Mouse (Mus musculus) limb, embryonic 13.5 days (tissue): ENCODE data around the gene Nrip3. TPM values are rescaled to one million over a fixed set of nuclear protein-coding genes. Genes with fewer than 3 reads are reported as not detected.

ENCODE experiments used
- ATAC-seq: fragments of 200-750 bp; cut with Nextera tagmentation; 2 replicates; pipeline ENCODE4 v1.8.0; 2017; ENCODE audit warnings: low read depth, moderate number of reproducible peaks, moderate TSS enrichment; ENCODE audit not compliant: low FRiP score
- H3K27ac ChIP-seq: fragments of 300-500 bp; sonication (generic); 2 replicates; pipeline ENCODE4 v1.5.1; 2015; ENCODE audit warnings: inconsistent platforms, mild to moderate bottlenecking, moderate library complexity
- H3K27me3 ChIP-seq: fragments of 300-500 bp; sonication (generic); 2 replicates; pipeline ENCODE4 v1.6.1; 2015; ENCODE audit warnings: mild to moderate bottlenecking, inconsistent platforms
- H3K36me3 ChIP-seq: fragments of 300-500 bp; sonication (generic); 2 replicates; pipeline ENCODE4 v1.6.1; 2015; ENCODE audit warnings: inconsistent platforms, mild to moderate bottlenecking, moderate library complexity
- H3K4me1 ChIP-seq: fragments of 300-500 bp; sonication (generic); 2 replicates; pipeline ENCODE4 v1.6.1; 2015; ENCODE audit warnings: inconsistent platforms
- H3K4me2 ChIP-seq: fragments of 300-500 bp; sonication (generic); replicated peaks from 2 replicates; pipeline ENCODE4 v1.6.1; 2015; ENCODE audit warnings: inconsistent platforms, mild to moderate bottlenecking, moderate library complexity
- H3K4me3 ChIP-seq: fragments of 300-500 bp; sonication (generic); 2 replicates; pipeline ENCODE4 v1.5.1; 2015; ENCODE audit warnings: moderate library complexity, mild to moderate bottlenecking, inconsistent platforms
- H3K9ac ChIP-seq: fragments of 300-500 bp; sonication (generic); 2 replicates; pipeline ENCODE4 v1.6.1; 2015; ENCODE audit warnings: mild to moderate bottlenecking, inconsistent platforms
- H3K9me3 ChIP-seq: fragments of 300-500 bp; sonication (generic); 2 replicates; pipeline ENCODE4 v1.6.1; 2016; ENCODE audit warnings: inconsistent platforms
- WGBS: fragments of 180-500 bp; shearing (Covaris S2); methylation state at CpG from one replicate; pipeline ENCODE4 v1.1.7; 2015; 5-methylcytosine and 5-hydroxymethylcytosine counted together
- polyA plus RNA-seq: library from polyadenylated mRNA; unstranded; fragments of >200 nt; fragmentation: Nextera tagmentation; extraction: Ambion mirVana; gene quantifications from 2 replicates; pipeline ENCODE4 v1.2.1, GENCODE M21; 2015

Gene Nrip3
- polyA plus RNA-seq, 1 experiment from 2014 or later, result 0.73 TPM

- H3K27me3 ChIP-seq, result peaks cover 4% of the 10 kb centered on the region; the same call in 1 of the 2 replicates
- no peak overlapping the region for H3K4me2 ChIP-seq
- no peak overlapping the region for H3K9ac ChIP-seq
- H3K4me1 ChIP-seq, result no peaks in the 10 kb centered on the region
- no peaks in the 10 kb centered on the region for H3K36me3 ChIP-seq
- H3K9me3 ChIP-seq, result no peaks in the 10 kb centered on the region
- 80% methylated on average over 4 of the region's 4 CpGs for WGBS
- no peak overlapping the region for H3K27ac ChIP-seq
- no peak overlapping the region for H3K4me3 ChIP-seq
- ATAC-seq, result no peak
Observed at GRCm38 (mm10) chr7:109800626-109801025, 18.8 kb upstream of the Nrip3 start.

GRCm38 (mm10) chr7:109799168-109799567 is 17.3 kb upstream of the Nrip3 start:
- ATAC-seq, result no peak
- no peak overlapping the region for H3K9ac ChIP-seq
- 0 out of 2 replicates have a peak, but pooled peaks cover 3% of the 10 kb centered on the region for H3K4me1 ChIP-seq
- 87% methylated on average over 11 of the region's 11 CpGs for WGBS
- H3K9me3 ChIP-seq, result no peaks in the 10 kb centered on the region
- no peak overlapping the region for H3K27ac ChIP-seq
- no peak overlapping the region for H3K4me3 ChIP-seq
- H3K27me3 ChIP-seq, result peaks cover 1% of the 10 kb centered on the region; the same call in 1 of the 2 replicates
- H3K36me3 ChIP-seq, result no peaks in the 10 kb centered on the region
- no peak overlapping the region for H3K4me2 ChIP-seq

- 76% methylated on average over 5 of the region's 5 CpGs for WGBS
- Histone ChIP-seq H3K27ac (no peak overlapping the region), H3K4me1 (0 out of 2 replicates have a peak, but pooled peaks cover 3% of the 10 kb centered on the region), H3K4me2 (no peak overlapping the region), H3K27me3 (no peaks in the 10 kb centered on the region), H3K36me3 (no peaks in the 10 kb centered on the region), H3K4me3 (no peak overlapping the region), H3K9me3 (no peaks in the 10 kb centered on the region), H3K9ac (no peak overlapping the region)
- no peak for ATAC-seq
Observed at GRCm38 (mm10) chr7:109795564-109795963, 13.7 kb upstream of the Nrip3 start.

- no peak overlapping the region for H3K9ac ChIP-seq
- H3K9me3 ChIP-seq, result no peaks in the 10 kb centered on the region
- 0 out of 2 replicates have a peak, but pooled peaks cover 3% of the 10 kb centered on the region for H3K4me1 ChIP-seq
- WGBS, result 69% methylated on average over 2 of the region's 2 CpGs
- H3K4me3 ChIP-seq, result no peak overlapping the region
- H3K36me3 ChIP-seq, result no peaks in the 10 kb centered on the region
- no peak overlapping the region for H3K27ac ChIP-seq
- no peaks in the 10 kb centered on the region for H3K27me3 ChIP-seq
- no peak overlapping the region for H3K4me2 ChIP-seq
- no peak for ATAC-seq
Observed at GRCm38 (mm10) chr7:109794556-109794955, 12.7 kb upstream of the Nrip3 start.

GRCm38 (mm10) chr7:109792759-109793158 is 10.9 kb upstream of the Nrip3 start:
- Histone ChIP-seq H3K27me3 (no peaks in the 10 kb centered on the region), H3K9ac (no peak overlapping the region), H3K9me3 (no peaks in the 10 kb centered on the region), H3K4me3 (no peak overlapping the region), H3K4me2 (no peak overlapping the region), H3K36me3 (no peaks in the 10 kb centered on the region), H3K27ac (no peak overlapping the region), H3K4me1 (0 out of 2 replicates have a peak, but pooled peaks cover 3% of the 10 kb centered on the region)
- no peak for ATAC-seq
- WGBS, result 74% methylated on average over 2 of the region's 2 CpGs

GRCm38 (mm10) chr7:109790818-109791217 is 9.0 kb upstream of the Nrip3 start:
- Histone ChIP-seq H3K4me1 (0 out of 2 replicates have a peak, but pooled peaks cover 3% of the 10 kb centered on the region), H3K27me3 (no peaks in the 10 kb centered on the region), H3K4me2 (no peak overlapping the region), H3K36me3 (no peaks in the 10 kb centered on the region), H3K9me3 (no peaks in the 10 kb centered on the region), H3K27ac (no peak overlapping the region), H3K9ac (no peak overlapping the region), H3K4me3 (no peak overlapping the region)
- WGBS, result 67% methylated on average over 3 of the region's 3 CpGs
- no peak for ATAC-seq

- H3K9me3 ChIP-seq, result no peaks in the 10 kb centered on the region
- H3K27me3 ChIP-seq, result peaks cover 17% of the 10 kb centered on the region
- H3K4me2 ChIP-seq, result no peak overlapping the region
- WGBS, result 80% methylated on average over 2 of the region's 2 CpGs
- H3K9ac ChIP-seq, result no peak overlapping the region
- H3K36me3 ChIP-seq, result no peaks in the 10 kb centered on the region
- ATAC-seq, result no peak
- no peak overlapping the region for H3K4me3 ChIP-seq
- no peak overlapping the region for H3K27ac ChIP-seq
- peaks cover 7% of the 10 kb centered on the region; the same call in 1 of the 2 replicates for H3K4me1 ChIP-seq
Observed at GRCm38 (mm10) chr7:109787860-109788259, 6.0 kb upstream of the Nrip3 start.

- no peaks in the 10 kb centered on the region for H3K9me3 ChIP-seq
- ATAC-seq, result no peak
Observed at GRCm38 (mm10) chr7:109783281-109783680, 1.5 kb upstream of the Nrip3 start.

GRCm38 (mm10) chr7:109781087-109781469 is 747 bp downstream of the Nrip3 start:
- peak overlapping the region; percentile 52 for H3K4me3 ChIP-seq
- H3K9ac ChIP-seq, result peak overlapping the region; percentile 61
- H3K27me3 ChIP-seq, result peaks cover 74% of the 10 kb centered on the region
- no peaks in the 10 kb centered on the region for H3K36me3 ChIP-seq
- ATAC-seq, result peak; percentile 25; the same call in 1 of the 2 replicates
- H3K9me3 ChIP-seq, result no peaks in the 10 kb centered on the region
- 1% methylated on average over 24 of the region's 24 CpGs for WGBS
- no peak overlapping the region for H3K27ac ChIP-seq
- peaks cover 23% of the 10 kb centered on the region for H3K4me1 ChIP-seq
- peak overlapping the region; percentile 95 for H3K4me2 ChIP-seq

More at GRCm38 (mm10) chr7:109783281-109783680, 1.5 kb upstream of the Nrip3 start:
- no peak overlapping the region for H3K27ac ChIP-seq
- no peaks in the 10 kb centered on the region for H3K36me3 ChIP-seq
- peaks cover 60% of the 10 kb centered on the region for H3K27me3 ChIP-seq
- peaks cover 23% of the 10 kb centered on the region for H3K4me1 ChIP-seq
- H3K9ac ChIP-seq, result no peak overlapping the region
- WGBS, result 36% methylated on average over 7 of the region's 7 CpGs
- no peak overlapping the region for H3K4me3 ChIP-seq
- H3K4me2 ChIP-seq, result no peak overlapping the region

- no peak overlapping the region for H3K4me3 ChIP-seq
- no peaks in the 10 kb centered on the region for H3K9me3 ChIP-seq
- no peaks in the 10 kb centered on the region for H3K36me3 ChIP-seq
- no peaks in the 10 kb centered on the region for H3K4me1 ChIP-seq
- no peak overlapping the region for H3K4me2 ChIP-seq
- peaks cover 3% of the 10 kb centered on the region; the same call in 1 of the 2 replicates for H3K27me3 ChIP-seq
- no peak for ATAC-seq
- no peak overlapping the region for H3K27ac ChIP-seq
- H3K9ac ChIP-seq, result no peak overlapping the region
Observed at GRCm38 (mm10) chr7:109772251-109772650, 9.6 kb downstream of the Nrip3 start.

- 42% methylated on average over 2 of the region's 2 CpGs for WGBS
- Histone ChIP-seq H3K4me1 (no peaks in the 10 kb centered on the region), H3K4me2 (no peak overlapping the region), H3K27me3 (no peaks in the 10 kb centered on the region), H3K27ac (no peak overlapping the region), H3K4me3 (no peak overlapping the region), H3K9me3 (no peaks in the 10 kb centered on the region), H3K9ac (no peak overlapping the region), H3K36me3 (no peaks in the 10 kb centered on the region)
- no peak for ATAC-seq
Observed at GRCm38 (mm10) chr7:109768699-109769383, 13.0 kb downstream of the Nrip3 start.

- Histone ChIP-seq H3K4me1 (no peaks in the 10 kb centered on the region), H3K36me3 (no peaks in the 10 kb centered on the region), H3K4me3 (no peak overlapping the region), H3K4me2 (no peak overlapping the region), H3K27me3 (no peaks in the 10 kb centered on the region), H3K9me3 (no peaks in the 10 kb centered on the region), H3K27ac (no peak overlapping the region), H3K9ac (no peak overlapping the region)
- 80% methylated on average over 7 of the region's 7 CpGs for WGBS
- ATAC-seq, result no peak
Observed at GRCm38 (mm10) chr7:109767575-109768350, 14.1 kb downstream of the Nrip3 start.
